Mouse (Mus musculus): ENCODE data around the gene Olfr1226. TPM values are rescaled to one million over a fixed set of nuclear protein-coding genes. Genes with fewer than 3 reads are reported as not detected.
"Not testable (repeated sequence)": the region's sequence is repeated elsewhere in the genome, so short reads cannot be mapped to it uniquely, and the experiment has no call there.

Olfr1226 gene
- not detected in 2 replicates for polyA plus RNA-seq (2014; fragmentation: Nextera tagmentation; extraction: Ambion mirVana)

DNA sequence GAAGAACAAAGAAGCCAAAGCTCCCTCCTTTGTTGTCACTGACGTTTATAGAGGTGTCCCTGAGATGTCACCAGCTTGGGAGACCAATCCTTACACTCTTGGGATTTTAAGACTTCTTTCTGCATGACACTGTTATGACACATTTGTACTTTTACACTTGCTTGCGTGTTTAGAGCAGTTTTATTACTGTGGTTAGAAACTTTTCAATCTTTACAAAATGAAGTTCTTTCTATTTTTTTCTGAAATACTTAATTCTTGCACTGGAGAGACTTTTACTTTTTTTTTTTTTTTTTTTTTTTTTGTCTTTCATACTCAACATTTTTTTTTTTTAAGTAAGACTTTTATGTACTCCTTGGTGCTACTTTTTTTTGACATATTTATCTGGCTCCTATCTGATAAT, at the start of gene Olfr1226:
Olfr1226 (minus strand) TSS at position 101 of the 400 bp plus-strand sequence.
- H3K27me3 ChIP-seq (ENCODE audit: control insufficient read depth, insufficient read depth, low read length): no peaks in the 10 kb centered on the region
- H3K4me2 ChIP-seq (ENCODE audit: low read length): no peak within 1 kb of the TSS
- H3K4me1 ChIP-seq (ENCODE audit: control insufficient read depth in 2 of 2, insufficient read depth in 2 of 2, low read length in 2 of 2): no peaks in the 10 kb centered on the region
- 59% methylated on average over 2 of the region's 2 CpGs for WGBS
- no peak within 1 kb of the TSS for H3K27ac ChIP-seq (replicated peaks in 1 of 2; ENCODE audit: control insufficient read depth in 1 of 2, insufficient read depth in 1 of 2, low read depth in 2 of 2, low read length in 2 of 2)
- no peaks in the 10 kb centered on the region for H3K36me3 ChIP-seq (ENCODE audit: control insufficient read depth, insufficient read depth, low read length)
- no peak within 1 kb of the TSS for H3K9ac ChIP-seq (ENCODE audit: low read length)
- H3K4me3 ChIP-seq (ENCODE audit: control insufficient read depth in 1 of 2, insufficient read depth in 1 of 2, low read depth in 1 of 2, low read length in 2 of 2): no peak within 1 kb of the TSS
- no peaks in the 10 kb centered on the region for H3K9me3 ChIP-seq (ENCODE audit: control insufficient read depth, low read length)
- ATAC-seq (ENCODE audit: insufficient number of reproducible peaks, insufficient read depth, low FRiP score, low read depth): no peak

DNA sequence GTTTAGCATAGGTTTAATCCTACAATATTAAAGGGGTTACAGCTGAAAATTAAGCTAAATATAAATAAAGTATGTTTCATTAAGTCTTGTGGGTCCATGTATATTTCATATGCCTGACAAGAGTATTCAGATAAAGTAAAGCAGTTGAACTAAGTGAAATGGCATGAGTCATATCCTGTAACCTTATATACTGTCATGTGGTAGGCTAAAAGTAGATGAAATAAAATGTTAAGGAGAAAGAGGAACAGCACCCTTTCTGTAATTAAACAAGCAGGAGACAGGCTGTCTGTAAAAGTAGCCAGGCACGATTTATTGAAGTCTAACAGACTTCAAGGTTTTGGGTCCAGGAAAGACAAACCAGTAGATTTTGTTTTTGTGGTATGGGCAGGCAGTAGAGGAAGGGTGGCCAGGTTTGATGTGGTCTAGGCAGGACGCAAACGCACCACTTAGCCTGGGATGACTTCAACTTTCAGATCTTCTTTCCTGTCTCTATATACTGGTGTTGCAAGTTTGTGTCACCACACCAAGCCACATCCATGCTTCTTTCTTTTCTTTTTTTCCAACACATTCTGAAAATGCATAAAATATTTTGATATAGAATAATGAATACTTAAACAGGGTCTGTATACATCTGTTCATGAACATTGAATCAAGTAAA, 3.4 kb downstream of the Olfr1226 start:
- Histone ChIP-seq H3K36me3 (ENCODE audit: control insufficient read depth, insufficient read depth, low read length) (no peaks in the 10 kb centered on the region), H3K27me3 (ENCODE audit: control insufficient read depth, insufficient read depth, low read length) (no peaks in the 10 kb centered on the region), H3K27ac (replicated peaks in 1 of 2; ENCODE audit: control insufficient read depth in 1 of 2, insufficient read depth in 1 of 2, low read depth in 2 of 2, low read length in 2 of 2) (no peak overlapping the region), H3K4me3 (ENCODE audit: control insufficient read depth in 1 of 2, insufficient read depth in 1 of 2, low read depth in 1 of 2, low read length in 2 of 2) (no peak overlapping the region), H3K9ac (ENCODE audit: low read length) (no peak overlapping the region), H3K9me3 (ENCODE audit: control insufficient read depth, low read length) (no peaks in the 10 kb centered on the region), H3K4me1 (ENCODE audit: control insufficient read depth in 2 of 2, insufficient read depth in 2 of 2, low read length in 2 of 2) (no peaks in the 10 kb centered on the region), H3K4me2 (ENCODE audit: low read length) (no peak overlapping the region)
- no peak for ATAC-seq (ENCODE audit: insufficient number of reproducible peaks, insufficient read depth, low FRiP score, low read depth)
- WGBS: 76% methylated on average over 3 of the region's 3 CpGs

DNA sequence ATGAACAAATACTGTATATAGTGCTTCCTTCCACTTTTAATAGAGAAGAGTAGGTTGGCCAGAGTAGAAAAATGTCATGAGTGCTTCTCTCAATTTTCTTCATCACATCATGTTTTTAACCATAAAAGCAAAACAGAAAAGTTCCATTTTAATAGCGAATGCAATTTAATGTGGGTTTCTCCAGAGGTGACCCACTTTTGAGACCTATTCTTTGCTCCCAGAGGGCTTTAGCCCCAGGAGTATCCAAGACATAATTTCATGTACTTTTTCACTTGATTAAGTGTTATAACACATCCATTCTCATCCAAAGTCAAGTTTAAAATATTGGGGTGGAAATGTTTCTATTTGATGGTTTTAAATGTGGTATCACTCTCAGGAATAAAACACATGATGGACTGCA, 25.3 kb downstream of the Olfr1226 start, which contains the start of gene Olfr1225:
Olfr1225 (minus strand) TSS at position 101 of the 400 bp plus-strand sequence.
- WGBS: 89% methylated on average over 1 of the region's 1 CpGs
- Histone ChIP-seq H3K27ac (replicated peaks in 1 of 2; ENCODE audit: control insufficient read depth in 1 of 2, insufficient read depth in 1 of 2, low read depth in 2 of 2, low read length in 2 of 2) (no peak within 1 kb of the TSS), H3K9ac (ENCODE audit: low read length) (no peak within 1 kb of the TSS), H3K36me3 (ENCODE audit: control insufficient read depth, insufficient read depth, low read length) (no peaks in the 10 kb centered on the region), H3K27me3 (ENCODE audit: control insufficient read depth, insufficient read depth, low read length) (no peaks in the 10 kb centered on the region), H3K4me3 (ENCODE audit: control insufficient read depth in 1 of 2, insufficient read depth in 1 of 2, low read depth in 1 of 2, low read length in 2 of 2) (no peak within 1 kb of the TSS), H3K4me1 (ENCODE audit: control insufficient read depth in 2 of 2, insufficient read depth in 2 of 2, low read length in 2 of 2) (no peaks in the 10 kb centered on the region), H3K4me2 (ENCODE audit: low read length) (no peak within 1 kb of the TSS), H3K9me3 (ENCODE audit: control insufficient read depth, low read length) (no peaks in the 10 kb centered on the region)
- no peak for ATAC-seq (ENCODE audit: insufficient number of reproducible peaks, insufficient read depth, low FRiP score, low read depth)

DNA sequence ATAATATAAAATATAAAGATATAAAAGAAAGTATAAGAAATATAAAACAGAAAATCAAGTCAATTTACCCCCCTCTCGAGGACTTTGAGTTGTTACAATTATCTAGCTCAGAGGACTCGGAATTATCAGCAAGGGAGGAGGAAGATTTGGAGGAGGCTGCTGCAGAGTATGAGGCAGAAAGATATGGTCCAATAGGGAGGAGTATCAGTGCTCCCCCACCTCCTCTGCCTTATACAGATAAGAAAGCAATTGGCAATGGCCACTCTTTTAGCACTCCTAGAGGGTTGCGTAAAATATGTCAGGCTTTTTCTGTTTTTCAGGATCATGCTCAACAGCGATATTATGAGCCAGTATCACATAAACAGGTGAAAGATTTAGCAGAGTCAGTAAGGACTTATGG, 35.1 kb downstream of the Olfr1226 start:
- H3K9me3 ChIP-seq (ENCODE audit: control insufficient read depth, low read length); H3K9ac ChIP-seq (ENCODE audit: low read length); H3K36me3 ChIP-seq (ENCODE audit: control insufficient read depth, insufficient read depth, low read length); H3K4me2 ChIP-seq (ENCODE audit: low read length); H3K4me1 ChIP-seq (ENCODE audit: control insufficient read depth in 2 of 2, insufficient read depth in 2 of 2, low read length in 2 of 2); ATAC-seq (ENCODE audit: insufficient number of reproducible peaks, insufficient read depth, low FRiP score, low read depth); H3K27ac ChIP-seq (replicated peaks in 1 of 2; ENCODE audit: control insufficient read depth in 1 of 2, insufficient read depth in 1 of 2, low read depth in 2 of 2, low read length in 2 of 2); H3K27me3 ChIP-seq (ENCODE audit: control insufficient read depth, insufficient read depth, low read length); H3K4me3 ChIP-seq (ENCODE audit: control insufficient read depth in 1 of 2, insufficient read depth in 1 of 2, low read depth in 1 of 2, low read length in 2 of 2): not testable (repeated sequence)
- WGBS: 77% methylated on average over 4 of the region's 4 CpGs

DNA sequence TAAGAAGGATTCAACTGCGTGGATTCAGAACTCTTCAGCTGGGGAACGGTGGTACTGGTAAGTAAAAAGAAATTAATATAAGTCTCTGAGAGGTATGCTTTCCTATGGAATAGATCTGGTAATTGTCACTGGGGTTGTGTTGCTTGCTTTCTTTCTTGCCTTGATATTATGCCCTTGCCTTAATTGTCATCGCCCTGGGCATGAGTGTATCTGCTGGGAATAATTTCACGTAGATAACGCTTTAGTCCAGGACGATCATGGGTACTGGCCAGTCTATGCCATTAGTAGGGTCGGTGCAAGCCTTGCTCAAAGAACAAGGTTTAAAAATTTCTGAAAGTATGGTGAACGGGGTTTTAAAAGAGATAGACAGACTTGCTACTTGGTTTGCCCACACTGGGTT, 35.9 kb downstream of the Olfr1226 start, which contains the start of gene Olfr1224-ps1:
Olfr1224-ps1 (minus strand) TSS at position 101 of the 400 bp plus-strand sequence.
- H3K27me3 ChIP-seq (ENCODE audit: control insufficient read depth, insufficient read depth, low read length); ATAC-seq (ENCODE audit: insufficient number of reproducible peaks, insufficient read depth, low FRiP score, low read depth); H3K4me1 ChIP-seq (ENCODE audit: control insufficient read depth in 2 of 2, insufficient read depth in 2 of 2, low read length in 2 of 2); H3K4me3 ChIP-seq (ENCODE audit: control insufficient read depth in 1 of 2, insufficient read depth in 1 of 2, low read depth in 1 of 2, low read length in 2 of 2); H3K9ac ChIP-seq (ENCODE audit: low read length); H3K9me3 ChIP-seq (ENCODE audit: control insufficient read depth, low read length); H3K27ac ChIP-seq (replicated peaks in 1 of 2; ENCODE audit: control insufficient read depth in 1 of 2, insufficient read depth in 1 of 2, low read depth in 2 of 2, low read length in 2 of 2); H3K4me2 ChIP-seq (ENCODE audit: low read length); H3K36me3 ChIP-seq (ENCODE audit: control insufficient read depth, insufficient read depth, low read length): not testable (repeated sequence)
- 91% methylated on average over 8 of the region's 8 CpGs for WGBS

DNA sequence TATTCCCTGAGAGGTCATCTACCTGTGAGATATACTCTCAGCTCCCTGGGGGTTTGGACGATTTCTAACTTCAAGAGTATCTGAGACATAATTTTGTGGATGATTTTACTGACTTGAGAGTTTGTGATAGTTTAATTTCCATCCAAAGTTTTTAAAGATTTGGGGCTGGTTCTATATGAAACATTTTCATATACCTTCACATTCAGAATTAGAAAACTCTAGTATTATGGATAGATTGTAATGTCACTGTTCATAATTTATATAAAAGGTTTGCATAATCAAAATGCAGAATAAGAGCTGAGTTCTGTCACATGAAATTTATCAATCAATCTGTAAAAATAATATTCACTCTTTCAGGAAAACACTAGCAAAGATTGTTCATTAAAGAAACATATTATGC, 48.4 kb downstream of the Olfr1226 start, which contains the start of gene Olfr1223:
Olfr1223 (minus strand) TSS at position 101 of the 400 bp plus-strand sequence.
- Histone ChIP-seq H3K4me2 (ENCODE audit: low read length) (no peak within 1 kb of the TSS), H3K27me3 (ENCODE audit: control insufficient read depth, insufficient read depth, low read length) (no peaks in the 10 kb centered on the region), H3K9ac (ENCODE audit: low read length) (no peak within 1 kb of the TSS), H3K27ac (replicated peaks in 1 of 2; ENCODE audit: control insufficient read depth in 1 of 2, insufficient read depth in 1 of 2, low read depth in 2 of 2, low read length in 2 of 2) (no peak within 1 kb of the TSS), H3K9me3 (ENCODE audit: control insufficient read depth, low read length) (no peaks in the 10 kb centered on the region), H3K4me3 (ENCODE audit: control insufficient read depth in 1 of 2, insufficient read depth in 1 of 2, low read depth in 1 of 2, low read length in 2 of 2) (no peak within 1 kb of the TSS), H3K4me1 (ENCODE audit: control insufficient read depth in 2 of 2, insufficient read depth in 2 of 2, low read length in 2 of 2) (no peaks in the 10 kb centered on the region), H3K36me3 (ENCODE audit: control insufficient read depth, insufficient read depth, low read length) (no peaks in the 10 kb centered on the region)
- WGBS: 50% methylated on average over 1 of the region's 1 CpGs
- ATAC-seq (ENCODE audit: insufficient number of reproducible peaks, insufficient read depth, low FRiP score, low read depth): no peak

Other genes starting within 250 kb of the Olfr1226 start
- gene Olfr1212, start 246.1 kb downstream of the Olfr1226 start, polyA plus RNA-seq (2014; fragmentation: Nextera tagmentation; extraction: Ambion mirVana): not detected in 2 replicates
- gene Gm13762, start 219.8 kb downstream of the Olfr1226 start, polyA plus RNA-seq (2014; fragmentation: Nextera tagmentation; extraction: Ambion mirVana): not detected in 2 replicates
- gene Olfr1214, start 207.4 kb downstream of the Olfr1226 start, polyA plus RNA-seq (2014; fragmentation: Nextera tagmentation; extraction: Ambion mirVana): not detected in 2 replicates
- not detected in 2 replicates for gene Olfr1215, start 193.1 kb downstream of the Olfr1226 start, polyA plus RNA-seq (2014; fragmentation: Nextera tagmentation; extraction: Ambion mirVana)
- not detected in 2 replicates for gene Olfr1216, start 181.7 kb downstream of the Olfr1226 start, polyA plus RNA-seq (2014; fragmentation: Nextera tagmentation; extraction: Ambion mirVana)
- not detected in 2 replicates for gene Olfr1217, start 168.0 kb downstream of the Olfr1226 start, polyA plus RNA-seq (2014; fragmentation: Nextera tagmentation; extraction: Ambion mirVana)
- not detected in 2 replicates for gene Olfr1218, start 138.9 kb downstream of the Olfr1226 start, polyA plus RNA-seq (2014; fragmentation: Nextera tagmentation; extraction: Ambion mirVana)
- gene Olfr1219, start 116.5 kb downstream of the Olfr1226 start, polyA plus RNA-seq (2014; fragmentation: Nextera tagmentation; extraction: Ambion mirVana): not detected in 2 replicates
- not detected in 2 replicates for gene Olfr1220, start 93.2 kb downstream of the Olfr1226 start, polyA plus RNA-seq (2014; fragmentation: Nextera tagmentation; extraction: Ambion mirVana)
- gene Olfr1221, start 82.8 kb downstream of the Olfr1226 start, polyA plus RNA-seq (2014; fragmentation: Nextera tagmentation; extraction: Ambion mirVana): not detected in 2 replicates
- gene Olfr1222, start 67.0 kb downstream of the Olfr1226 start, polyA plus RNA-seq (2014; fragmentation: Nextera tagmentation; extraction: Ambion mirVana): not detected in 2 replicates
- not detected in 2 replicates for gene Olfr1223, start 48.5 kb downstream of the Olfr1226 start, polyA plus RNA-seq (2014; fragmentation: Nextera tagmentation; extraction: Ambion mirVana)
- not detected in 2 replicates for gene Olfr1224-ps1, start 36.0 kb downstream of the Olfr1226 start, polyA plus RNA-seq (2014; fragmentation: Nextera tagmentation; extraction: Ambion mirVana)
- gene Olfr1225, start 25.4 kb downstream of the Olfr1226 start, polyA plus RNA-seq (2014; fragmentation: Nextera tagmentation; extraction: Ambion mirVana): not detected in 2 replicates
- gene Olfr1228, start 54.0 kb upstream of the Olfr1226 start, polyA plus RNA-seq (2014; fragmentation: Nextera tagmentation; extraction: Ambion mirVana): not detected in 2 replicates
- gene Olfr1229, start 88.0 kb upstream of the Olfr1226 start, polyA plus RNA-seq (2014; fragmentation: Nextera tagmentation; extraction: Ambion mirVana): not detected in 2 replicates
- not detected in 2 replicates for gene Olfr1230, start 97.2 kb upstream of the Olfr1226 start, polyA plus RNA-seq (2014; fragmentation: Nextera tagmentation; extraction: Ambion mirVana)
- not detected in 2 replicates for gene Olfr1231, start 107.0 kb upstream of the Olfr1226 start, polyA plus RNA-seq (2014; fragmentation: Nextera tagmentation; extraction: Ambion mirVana)
- not detected in 2 replicates for gene Olfr1232, start 129.6 kb upstream of the Olfr1226 start, polyA plus RNA-seq (2014; fragmentation: Nextera tagmentation; extraction: Ambion mirVana)
- gene Olfr1233, start 142.3 kb upstream of the Olfr1226 start, polyA plus RNA-seq (2014; fragmentation: Nextera tagmentation; extraction: Ambion mirVana): not detected in 2 replicates
- not detected in 2 replicates for gene Olfr1234, start 164.8 kb upstream of the Olfr1226 start, polyA plus RNA-seq (2014; fragmentation: Nextera tagmentation; extraction: Ambion mirVana)
- not detected in 2 replicates for gene Olfr1238, start 209.6 kb upstream of the Olfr1226 start, polyA plus RNA-seq (2014; fragmentation: Nextera tagmentation; extraction: Ambion mirVana)
- gene Olfr1239, start 220.4 kb upstream of the Olfr1226 start, polyA plus RNA-seq (2014; fragmentation: Nextera tagmentation; extraction: Ambion mirVana): not detected in 2 replicates
- not detected in 2 replicates for gene Olfr1240, start 243.0 kb upstream of the Olfr1226 start, polyA plus RNA-seq (2014; fragmentation: Nextera tagmentation; extraction: Ambion mirVana)